Mouse (Mus musculus): ENCODE results near the gene Garnl3. TPM values are rescaled to one million over a fixed set of nuclear protein-coding genes. Genes with fewer than 3 reads are reported as not detected.

The Garnl3 gene
- total and polyA plus RNA-seq, 3 experiments = 0.08 to 0.19 TPM; not detected in 1

GRCm38 (mm10) chr2:32978675-32979074, 152.8 kb downstream of the Garnl3 start:
- peaks cover 0 to 10% of the 10 kb centered on the region in 2 experiments for H3K36me3 ChIP-seq (replicated peaks in 1 of 2; ENCODE audit: control insufficient read depth in 1 of 2, insufficient read depth in 1 of 2, low read length in 1 of 2)
- no peak overlapping the region for H3K4me3 ChIP-seq (replicated peaks in 1 of 3; ENCODE audit: low read depth in 2 of 3, low read length in 2 of 3, poor library complexity in 1 of 3)
- H3K4me1 ChIP-seq (ENCODE audit: control insufficient read depth in 1 of 2, insufficient read depth in 2 of 2) = peaks cover 9 to 11% of the 10 kb centered on the region in 2 experiments

GRCm38 (mm10) chr2:32977114-32977513, 154.3 kb downstream of the Garnl3 start:
- in situ Hi-C loops (cut with MboI; ENCODE audit: low pct_ligation_motif_present, low pct_unique_long_range_greater_than_20kb, low sequenced_read_pairs) (loop anchor here (25.0 kb wide), 1 partner anchor 385 kb away; the partner anchor contains the start of gene Ralgps1), dilution Hi-C loops (cut with MboI; ENCODE audit: extremely low pct_ligation_motif_present, extremely low pct_unique_long_range_greater_than_20kb, low sequenced_read_pairs) (no loop called here)
- H3K9ac ChIP-seq (ENCODE audit: insufficient read depth, low read depth) = no peak overlapping the region
- DNase-seq (ENCODE audit: extremely low read depth) = no peak
- peaks cover 0 to 12% of the 10 kb centered on the region in 2 experiments for H3K36me3 ChIP-seq (replicated peaks in 1 of 2; ENCODE audit: control insufficient read depth in 1 of 2, insufficient read depth in 1 of 2, low read length in 1 of 2)
- H3K9me3 ChIP-seq (replicated peaks; ENCODE audit: low read length) = no peaks in the 10 kb centered on the region
- H3K27me3 ChIP-seq (replicated peaks) = peaks cover 32% of the 10 kb centered on the region
- H3K4me2 ChIP-seq (ENCODE audit: insufficient read depth, low read depth, poor library complexity, severe bottlenecking) = no peak overlapping the region
- H3K79me2 ChIP-seq (replicated peaks; ENCODE audit: control insufficient read depth, extremely low read depth, insufficient read depth, poor library complexity, severe bottlenecking) = no peaks in the 10 kb centered on the region
- H3K4me1 ChIP-seq (ENCODE audit: control insufficient read depth in 1 of 2, insufficient read depth in 2 of 2) = peaks cover 8 to 9% of the 10 kb centered on the region in 2 experiments
- no peak overlapping the region for H3K4me3 ChIP-seq (replicated peaks in 1 of 3; ENCODE audit: low read depth in 2 of 3, low read length in 2 of 3, poor library complexity in 1 of 3)
- no peak for TF ChIP-seq NRF1 (IDR thresholded peaks at IDR 0.05; ENCODE audit: low read depth, low read length)
- no peak for TF ChIP-seq JUN (IDR thresholded peaks at IDR 0.05; ENCODE audit: insufficient read depth, low read depth, low read length)
- TF ChIP-seq MXI1 (IDR thresholded peaks at IDR 0.05; ENCODE audit: low read depth, low read length) = no peak
- no peak for TF ChIP-seq ETS1 (conservative IDR thresholded peaks at IDR 0.05; ENCODE audit: low read depth, low read length)
- no peak for TF ChIP-seq RCOR1 (conservative IDR thresholded peaks at IDR 0.05; ENCODE audit: low read depth, low read length)
- H3K27ac ChIP-seq (ENCODE audit: insufficient read depth, low read depth) = no peak overlapping the region

More at GRCm38 (mm10) chr2:32978675-32979074, 152.8 kb downstream of the Garnl3 start:
- in situ Hi-C loops (cut with MboI; ENCODE audit: low pct_ligation_motif_present, low pct_unique_long_range_greater_than_20kb, low sequenced_read_pairs) = loop anchor here (25.0 kb wide), 1 partner anchor 384 kb away; the partner anchor contains the start of gene Ralgps1
- dilution Hi-C loops (cut with MboI; ENCODE audit: extremely low pct_ligation_motif_present, extremely low pct_unique_long_range_greater_than_20kb, low sequenced_read_pairs) = no loop called here
- no peak overlapping the region for H3K4me2 ChIP-seq (ENCODE audit: insufficient read depth, low read depth, poor library complexity, severe bottlenecking)
- H3K9me3 ChIP-seq (replicated peaks; ENCODE audit: low read length) = no peaks in the 10 kb centered on the region
- no peak for DNase-seq (ENCODE audit: extremely low read depth)
- H3K27ac ChIP-seq (ENCODE audit: insufficient read depth, low read depth) = no peak overlapping the region
- peaks cover 44% of the 10 kb centered on the region for H3K27me3 ChIP-seq (replicated peaks)
- no peak overlapping the region for H3K9ac ChIP-seq (ENCODE audit: insufficient read depth, low read depth)
- no peak for TF ChIP-seq MAZ (IDR thresholded peaks at IDR 0.05; ENCODE audit: low read depth, low read length)
- no peak for TF ChIP-seq ZC3H11A (IDR thresholded peaks at IDR 0.05; ENCODE audit: low read depth, low read length)
- TF ChIP-seq JUND (conservative IDR thresholded peaks at IDR 0.05; ENCODE audit: low read depth, low read length) = no peak
- TF ChIP-seq JUN (IDR thresholded peaks at IDR 0.05; ENCODE audit: insufficient read depth, low read depth, low read length) = no peak
- no peak for TF ChIP-seq SMC3 (IDR thresholded peaks at IDR 0.05; ENCODE audit: low read depth, low read length)
- no peak for TF ChIP-seq MEF2A (IDR thresholded peaks at IDR 0.05; ENCODE audit: borderline replicate concordance, low read depth, low read length)
- no peak for TF ChIP-seq MAX (IDR thresholded peaks at IDR 0.05; ENCODE audit: low read length)
- no peak for TF ChIP-seq HCFC1 (IDR thresholded peaks at IDR 0.05; ENCODE audit: low read depth, low read length)
- TF ChIP-seq TCF12 (IDR thresholded peaks at IDR 0.05; ENCODE audit: low read depth, low read length) = no peak
- no peaks in the 10 kb centered on the region for H3K79me2 ChIP-seq (replicated peaks; ENCODE audit: control insufficient read depth, extremely low read depth, insufficient read depth, poor library complexity, severe bottlenecking)

Measured in CH12.LX (cell line).